Mouse (Mus musculus) liver, embryonic 11.5 days (tissue): ENCODE data around the gene Gm20422. TPM values are rescaled to one million over a fixed set of nuclear protein-coding genes. Genes with fewer than 3 reads are reported as not detected.
"Not testable (repeated sequence)": the region's sequence is repeated elsewhere in the genome, so short reads cannot be mapped to it uniquely, and the experiment has no call there.

ENCODE experiments used
- ATAC-seq: fragments of 200-750 bp; cut with Nextera tagmentation; replicated peaks from 2 replicates; pipeline ENCODE4 v1.8.0; 2017; ENCODE audit warnings: moderate number of reproducible peaks, mild to moderate bottlenecking, moderate TSS enrichment, moderate library complexity; ENCODE audit not compliant: low FRiP score
- DNase-seq: peaks from one replicate; pipeline ENCODE4 v3.0.0-alpha.2; 2017; ENCODE audit warnings: low spot score
- H3K27ac ChIP-seq: fragments of 300-500 bp; sonication (generic); 2 replicates; pipeline ENCODE4 v1.5.1; 2014; ENCODE audit warnings: mild to moderate bottlenecking, low read depth, low read length, control low read depth
- H3K27me3 ChIP-seq: fragments of 300-500 bp; sonication (generic); replicated peaks from 2 replicates; pipeline ENCODE4 v1.6.1; 2014; ENCODE audit warnings: low read length, mixed read lengths; ENCODE audit not compliant: control insufficient read depth, insufficient read depth
- H3K36me3 ChIP-seq: fragments of 300-500 bp; sonication (generic); 2 replicates; pipeline ENCODE4 v1.6.1; 2014; ENCODE audit warnings: mild to moderate bottlenecking, low read length, moderate library complexity, mixed read lengths; ENCODE audit not compliant: control insufficient read depth, insufficient read depth
- H3K4me1 ChIP-seq: fragments of 300-500 bp; sonication (generic); replicated peaks from 2 replicates; pipeline ENCODE4 v1.6.1; 2014; ENCODE audit warnings: low read length, mixed read lengths; ENCODE audit not compliant: control insufficient read depth, insufficient read depth
- H3K4me2 ChIP-seq: fragments of 300-500 bp; sonication (generic); 2 replicates; pipeline ENCODE4 v1.6.1; 2014; ENCODE audit warnings: mild to moderate bottlenecking, control low read depth, moderate library complexity
- H3K4me3 ChIP-seq: fragments of 300-500 bp; sonication (generic); 2 replicates; pipeline ENCODE4 v1.5.1; 2014; ENCODE audit warnings: low read depth, low read length, control low read depth
- H3K9ac ChIP-seq: fragments of 300-500 bp; sonication (generic); 2 replicates; pipeline ENCODE4 v1.6.1; 2014; ENCODE audit warnings: low read depth, low read length, control low read depth
- H3K9me3 ChIP-seq: fragments of 300-500 bp; sonication (generic); 2 replicates; pipeline ENCODE4 v1.6.1; 2016; ENCODE audit warnings: low read length, inconsistent platforms, mixed read lengths; ENCODE audit not compliant: control insufficient read depth
- WGBS: fragments of 180-500 bp; shearing (Covaris S2); extraction: QIAGEN DNeasy Blood & Tissue Kit; methylation state at CpG from one replicate; pipeline ENCODE4 v1.1.7; 2014; 5-methylcytosine and 5-hydroxymethylcytosine counted together
- polyA plus RNA-seq: library from polyadenylated mRNA; unstranded; fragments of >200 nt; fragmentation: Nextera tagmentation; extraction: Ambion mirVana; gene quantifications from 2 replicates; pipeline ENCODE4 v1.2.1, GENCODE M21; 2014

Gm20422 gene
- polyA plus RNA-seq, 1 experiment from 2014 or later, result 0.70 TPM

- DNase-seq (no peak), ATAC-seq (no peak)
- Histone ChIP-seq H3K4me2 (no peak overlapping the region), H3K36me3 (peaks cover 22% of the 10 kb centered on the region), H3K27me3 (no peaks in the 10 kb centered on the region), H3K27ac (no peak overlapping the region), H3K9ac (no peak overlapping the region), H3K9me3 (no peaks in the 10 kb centered on the region), H3K4me1 (peaks cover 7% of the 10 kb centered on the region), H3K4me3 (no peak overlapping the region)
- 75% methylated on average over 8 of the region's 8 CpGs for whole genome bisulfite sequencing
Observed at GRCm38 (mm10) chr8:69713516-69713915, 61.2 kb downstream of the Gm20422 start.

GRCm38 (mm10) chr8:69710624-69711023, 64.1 kb downstream of the Gm20422 start, which contains the start of gene Zfp869:
Gene Zfp869 (minus strand): TSS chr8:69710724.
- H3K9me3 ChIP-seq, H3K4me1 ChIP-seq, H3K27me3 ChIP-seq, DNase-seq, H3K4me2 ChIP-seq, H3K27ac ChIP-seq, H3K9ac ChIP-seq, ATAC-seq, H3K4me3 ChIP-seq: not testable (repeated sequence)
- 92% methylated on average over 10 of the region's 10 CpGs for WGBS
- H3K36me3 ChIP-seq, result peaks cover 51% of the 10 kb centered on the region

- H3K27me3 ChIP-seq, result no peaks in the 10 kb centered on the region
- H3K4me1 ChIP-seq, result no peaks in the 10 kb centered on the region
- no peak overlapping the region for H3K27ac ChIP-seq
- no peak for DNase-seq
- H3K9me3 ChIP-seq, result no peaks in the 10 kb centered on the region
- H3K9ac ChIP-seq, result no peak overlapping the region
- no peak overlapping the region for H3K4me2 ChIP-seq
- WGBS, result 73% methylated on average over 6 of the region's 6 CpGs
- H3K4me3 ChIP-seq, result no peak overlapping the region
- peaks cover 27% of the 10 kb centered on the region for H3K36me3 ChIP-seq
- ATAC-seq, result no peak
Observed at GRCm38 (mm10) chr8:69701810-69702209, 72.9 kb downstream of the Gm20422 start.

Other genes with a start within 250 kb of the Gm20422 start
- 13.9 and 17.2 TPM in 2 replicates for gene Zfp868, start 149.3 kb downstream of the Gm20422 start, polyA plus RNA-seq
- gene Zfp964, start 120.4 kb downstream of the Gm20422 start, polyA plus RNA-seq, result 0.77 and 0.92 TPM in 2 replicates
- 23.5 and 26.6 TPM in 2 replicates for gene Zfp869, start 64.2 kb downstream of the Gm20422 start, polyA plus RNA-seq
- gene Zfp963, start 24.9 kb downstream of the Gm20422 start, polyA plus RNA-seq, result 3.8 and 4.1 TPM in 2 replicates
- 53.4 and 54.2 TPM in 2 replicates for gene Atp13a1, start 16.3 kb upstream of the Gm20422 start, polyA plus RNA-seq
- gene Zfp866, start 16.3 kb upstream of the Gm20422 start, polyA plus RNA-seq, result 21.3 and 21.7 TPM in 2 replicates
- gene Gmip, start 33.8 kb upstream of the Gm20422 start, polyA plus RNA-seq, result 9.5 and 10.9 TPM in 2 replicates
- 0.44 and 0.49 TPM in 2 replicates for gene Lpar2, start 47.5 kb upstream of the Gm20422 start, polyA plus RNA-seq
- gene Pbx4, start 57.6 kb upstream of the Gm20422 start, polyA plus RNA-seq, result 5.6 and 6.3 TPM in 2 replicates
- 0.48 and 0.56 TPM in 2 replicates for gene Cilp2, start 112.8 kb upstream of the Gm20422 start, polyA plus RNA-seq
- gene Tssk6, start 127.3 kb upstream of the Gm20422 start, polyA plus RNA-seq, result 4.5 and 5.2 TPM in 2 replicates
- gene Ndufa13, start 127.7 kb upstream of the Gm20422 start, polyA plus RNA-seq, result 145 and 159 TPM in 2 replicates
- 1.7 and 1.9 TPM in 2 replicates for gene Yjefn3, start 127.8 kb upstream of the Gm20422 start, polyA plus RNA-seq
- 72.6 and 75.3 TPM in 2 replicates for gene Gatad2a, start 221.5 kb upstream of the Gm20422 start, polyA plus RNA-seq